Mouse (Mus musculus): Measurements from ENCODE around the gene Disp1. TPM values are rescaled to one million over a fixed set of nuclear protein-coding genes. Genes with fewer than 3 reads are reported as not detected.

Gene Disp1
- 7.7 and 7.8 TPM in 2 replicates for polyA plus RNA-seq (2014; fragmentation: Nextera tagmentation; extraction: Ambion mirVana)

DNA sequence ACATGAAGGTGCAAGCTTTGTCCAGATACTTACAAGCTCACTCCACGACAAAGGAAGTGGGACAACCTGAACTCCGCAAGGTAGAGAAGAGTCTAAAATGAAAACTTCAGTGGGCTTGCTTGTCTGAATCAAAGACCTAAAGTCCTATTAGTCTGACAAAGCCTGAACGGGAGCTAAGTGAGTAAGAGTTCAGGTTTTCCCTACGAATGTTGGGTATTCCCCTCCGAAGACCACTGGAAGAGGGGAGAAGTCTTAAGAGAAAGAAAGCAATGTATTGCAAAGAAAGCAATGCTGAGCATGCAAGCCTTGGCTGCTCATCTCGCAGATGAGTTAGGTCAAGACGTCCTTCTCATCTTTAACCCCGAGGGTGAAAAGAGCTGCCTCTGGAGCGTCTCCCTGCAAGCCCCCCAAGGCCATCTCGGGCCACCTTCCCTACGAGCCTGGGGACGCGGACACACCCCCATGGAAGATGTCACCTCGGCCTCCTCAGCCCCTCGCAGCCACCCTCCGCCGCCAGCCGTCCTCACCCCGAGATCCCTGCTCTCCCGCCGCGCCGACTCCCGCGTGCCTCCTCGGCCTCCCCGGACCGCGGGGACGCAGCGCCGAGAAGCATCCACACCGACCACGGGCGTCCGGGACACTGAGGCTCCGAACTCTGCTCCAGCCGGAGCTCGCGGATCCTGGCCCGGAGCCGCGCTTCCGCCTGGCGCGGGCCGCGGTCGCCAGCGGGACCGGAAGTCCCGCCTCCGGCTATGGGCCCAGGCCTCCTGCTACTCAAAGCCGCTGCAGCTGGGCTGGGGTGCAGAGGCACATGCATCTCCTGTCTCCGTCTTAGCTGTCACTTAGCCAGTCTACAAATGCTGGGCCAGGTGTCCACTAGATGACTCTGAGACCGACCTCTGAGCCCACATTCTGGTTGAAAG lies at the start of gene Disp1:
Gene Disp1, minus strand, starts transcription at position 727 of the 923 bp plus-strand sequence.
- whole genome bisulfite sequencing = 3% methylated on average over 56 of the region's 56 CpGs
- DNase-seq (ENCODE audit: low spot score) (peak; percentile 82), ATAC-seq (replicated peaks; ENCODE audit: low FRiP score) (peak; percentile 91)
- Histone ChIP-seq H3K9me3 (ENCODE audit: control insufficient read depth, low read length) (no peaks in the 10 kb centered on the region), H3K4me1 (replicated peaks; ENCODE audit: control insufficient read depth, insufficient read depth, low read length) (peaks cover 5% of the 10 kb centered on the region), H3K9ac (ENCODE audit: low read depth, low read length) (peak within 1 kb of the TSS; percentile 87), H3K27me3 (replicated peaks; ENCODE audit: control insufficient read depth, insufficient read depth, low read length) (no peaks in the 10 kb centered on the region), H3K36me3 (ENCODE audit: control insufficient read depth, insufficient read depth, low read length) (no peaks in the 10 kb centered on the region), H3K4me3 (ENCODE audit: low read depth, low read length) (peak within 1 kb of the TSS; percentile 85), H3K27ac (ENCODE audit: low read depth, low read length) (peak within 1 kb of the TSS; percentile 36; the same call in 1 of the 2 replicates), H3K4me2 (peak within 1 kb of the TSS; percentile 69)

DNA sequence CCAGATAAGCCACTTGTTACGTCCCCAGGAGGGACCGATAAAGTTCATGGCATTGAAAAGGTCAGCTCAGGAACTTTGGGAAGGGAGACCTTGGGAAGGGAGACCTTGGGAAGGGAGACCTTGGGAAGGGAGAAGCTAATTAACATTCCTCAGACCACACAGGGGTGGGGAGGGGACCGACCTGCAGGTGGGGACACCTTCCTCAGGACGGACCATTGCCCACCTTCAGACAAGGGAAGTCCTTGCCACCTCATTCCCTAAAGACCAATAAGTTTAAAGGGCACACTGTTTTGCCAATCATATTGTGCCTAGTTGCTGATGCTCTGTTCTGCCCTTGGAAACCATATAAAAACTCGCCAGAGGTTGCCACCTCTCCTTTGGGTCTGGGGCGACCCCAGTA lies 46.3 kb upstream of the Disp1 start:
- H3K9ac ChIP-seq (ENCODE audit: low read depth, low read length) = no peak overlapping the region
- no peaks in the 10 kb centered on the region; the same call in 1 of the 2 replicates for H3K4me1 ChIP-seq (replicated peaks; ENCODE audit: control insufficient read depth, insufficient read depth, low read length)
- H3K4me2 ChIP-seq = no peak overlapping the region
- H3K27me3 ChIP-seq (replicated peaks; ENCODE audit: control insufficient read depth, insufficient read depth, low read length) = no peaks in the 10 kb centered on the region
- no peak overlapping the region for H3K27ac ChIP-seq (ENCODE audit: low read depth, low read length)
- H3K36me3 ChIP-seq (ENCODE audit: control insufficient read depth, insufficient read depth, low read length) = no peaks in the 10 kb centered on the region
- WGBS = 76% methylated on average over 6 of the region's 6 CpGs
- ATAC-seq (replicated peaks; ENCODE audit: low FRiP score) = no peak
- H3K4me3 ChIP-seq (ENCODE audit: low read depth, low read length) = no peak overlapping the region
- no peaks in the 10 kb centered on the region for H3K9me3 ChIP-seq (ENCODE audit: control insufficient read depth, low read length)
- no peak for DNase-seq (ENCODE audit: low spot score)

- ATAC-seq (replicated peaks; ENCODE audit: low FRiP score) = peak; percentile 34; the same call in 1 of the 2 replicates
- DNase-seq (ENCODE audit: low spot score) = no peak
- 0 out of 2 replicates have a peak overlapping the region, but pooled peaks have one; percentile 7 for H3K4me2 ChIP-seq
- no peaks in the 10 kb centered on the region for H3K27me3 ChIP-seq (replicated peaks; ENCODE audit: control insufficient read depth, insufficient read depth, low read length)
- no peak overlapping the region for H3K27ac ChIP-seq (ENCODE audit: low read depth, low read length)
- H3K9ac ChIP-seq (ENCODE audit: low read depth, low read length) = no peak overlapping the region
- no peaks in the 10 kb centered on the region; the same call in 1 of the 2 replicates for H3K4me1 ChIP-seq (replicated peaks; ENCODE audit: control insufficient read depth, insufficient read depth, low read length)
- H3K4me3 ChIP-seq (ENCODE audit: low read depth, low read length) = no peak overlapping the region
- H3K36me3 ChIP-seq (ENCODE audit: control insufficient read depth, insufficient read depth, low read length) = no peaks in the 10 kb centered on the region
- WGBS = 57% methylated on average over 14 of the region's 14 CpGs
- H3K9me3 ChIP-seq (ENCODE audit: control insufficient read depth, low read length) = no peaks in the 10 kb centered on the region
Observed at GRCm38 (mm10) chr1:183265921-183266467, 44.7 kb upstream of the Disp1 start.

DNA sequence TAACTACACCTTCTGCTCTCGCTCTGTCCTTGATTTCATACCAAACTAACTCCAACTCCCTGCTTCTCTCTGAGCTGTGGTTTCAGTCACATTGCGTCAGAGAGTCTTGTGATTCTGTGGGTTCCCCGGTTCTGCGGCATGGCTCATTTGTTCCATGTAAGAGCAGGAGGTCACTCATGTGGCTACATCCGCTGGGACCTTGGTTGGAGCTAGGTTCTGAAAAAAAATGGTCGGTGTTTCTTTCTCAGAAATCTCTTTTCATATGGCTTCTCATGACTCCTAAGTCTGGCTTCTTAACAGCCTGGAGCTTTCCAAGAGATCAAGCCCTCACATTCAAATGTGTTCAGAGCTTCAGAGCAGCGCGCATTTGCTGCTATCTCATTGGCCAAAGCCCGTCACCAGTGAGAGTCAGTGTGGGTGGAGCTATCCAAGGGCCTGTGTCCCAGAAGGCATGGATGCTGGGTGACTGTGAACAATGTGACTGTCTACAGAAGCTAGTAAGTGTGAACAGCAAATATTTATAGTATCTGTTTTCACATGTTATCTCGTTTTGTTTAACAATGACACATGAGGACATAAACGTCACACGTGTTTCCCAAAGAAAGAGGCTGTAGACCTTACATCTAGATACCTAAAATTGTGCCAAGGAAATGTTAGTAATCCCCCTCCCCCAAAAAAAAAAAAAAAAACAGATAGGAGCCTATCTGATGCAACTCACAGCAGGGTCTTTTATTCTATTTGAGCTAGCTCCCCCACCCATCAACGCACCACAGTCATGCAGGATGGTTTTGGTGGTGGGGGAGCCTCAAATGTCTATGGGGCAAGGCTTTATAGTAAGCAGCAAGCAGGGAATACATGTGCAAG lies 43.1 kb upstream of the Disp1 start:
- H3K27me3 ChIP-seq (replicated peaks; ENCODE audit: control insufficient read depth, insufficient read depth, low read length) = no peaks in the 10 kb centered on the region
- H3K9ac ChIP-seq (ENCODE audit: low read depth, low read length) = no peak overlapping the region
- H3K4me2 ChIP-seq = peak overlapping the region; percentile 15; the same call in 1 of the 2 replicates
- DNase-seq (ENCODE audit: low spot score) (no peak), ATAC-seq (replicated peaks; ENCODE audit: low FRiP score) (peak; percentile 68)
- H3K36me3 ChIP-seq (ENCODE audit: control insufficient read depth, insufficient read depth, low read length) = no peaks in the 10 kb centered on the region
- no peaks in the 10 kb centered on the region for H3K9me3 ChIP-seq (ENCODE audit: control insufficient read depth, low read length)
- H3K4me1 ChIP-seq (replicated peaks; ENCODE audit: control insufficient read depth, insufficient read depth, low read length) = no peaks in the 10 kb centered on the region; the same call in 1 of the 2 replicates
- H3K27ac ChIP-seq (ENCODE audit: low read depth, low read length) = no peak overlapping the region
- 70% methylated on average over 13 of the region's 13 CpGs for WGBS
- H3K4me3 ChIP-seq (ENCODE audit: low read depth, low read length) = no peak overlapping the region

- H3K27me3 ChIP-seq (replicated peaks; ENCODE audit: control insufficient read depth, insufficient read depth, low read length) = no peaks in the 10 kb centered on the region
- no peaks in the 10 kb centered on the region for H3K9me3 ChIP-seq (ENCODE audit: control insufficient read depth, low read length)
- peaks cover 3% of the 10 kb centered on the region for H3K4me1 ChIP-seq (replicated peaks; ENCODE audit: control insufficient read depth, insufficient read depth, low read length)
- H3K4me3 ChIP-seq (ENCODE audit: low read depth, low read length) = no peak overlapping the region
- no peak overlapping the region for H3K27ac ChIP-seq (ENCODE audit: low read depth, low read length)
- 64% methylated on average over 10 of the region's 10 CpGs for WGBS
- no peak overlapping the region for H3K4me2 ChIP-seq
- ATAC-seq (replicated peaks; ENCODE audit: low FRiP score) (no peak), DNase-seq (ENCODE audit: low spot score) (no peak)
- no peaks in the 10 kb centered on the region for H3K36me3 ChIP-seq (ENCODE audit: control insufficient read depth, insufficient read depth, low read length)
- H3K9ac ChIP-seq (ENCODE audit: low read depth, low read length) = no peak overlapping the region
Observed at GRCm38 (mm10) chr1:183252574-183252973, 31.3 kb upstream of the Disp1 start.

DNA sequence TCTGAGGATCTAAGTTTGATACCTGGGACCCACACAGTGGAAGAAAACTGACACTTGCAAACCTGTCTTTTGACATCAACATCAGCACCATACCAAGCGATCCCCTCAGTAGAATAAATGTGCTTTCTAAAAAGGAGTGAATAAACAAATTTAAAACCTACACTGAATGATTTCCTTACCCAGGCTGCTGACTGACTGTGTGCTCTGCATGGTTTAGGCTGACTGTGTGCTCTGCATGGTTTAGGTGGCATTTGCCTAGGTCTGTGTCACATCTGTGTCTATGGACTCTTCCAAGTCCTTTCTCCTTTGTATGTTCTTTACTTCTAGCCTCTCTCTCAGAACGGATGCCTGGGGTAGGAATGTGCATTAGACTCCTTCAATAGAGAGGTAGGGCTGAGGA lies 30.5 kb upstream of the Disp1 start:
- DNase-seq (ENCODE audit: low spot score) = no peak
- Histone ChIP-seq H3K27ac (ENCODE audit: low read depth, low read length) (no peak overlapping the region), H3K4me1 (replicated peaks; ENCODE audit: control insufficient read depth, insufficient read depth, low read length) (peaks cover 3% of the 10 kb centered on the region), H3K4me3 (ENCODE audit: low read depth, low read length) (no peak overlapping the region), H3K36me3 (ENCODE audit: control insufficient read depth, insufficient read depth, low read length) (no peaks in the 10 kb centered on the region), H3K9me3 (ENCODE audit: control insufficient read depth, low read length) (no peaks in the 10 kb centered on the region), H3K4me2 (no peak overlapping the region), H3K9ac (ENCODE audit: low read depth, low read length) (no peak overlapping the region), H3K27me3 (replicated peaks; ENCODE audit: control insufficient read depth, insufficient read depth, low read length) (no peaks in the 10 kb centered on the region)
- WGBS = 72% methylated on average over 2 of the region's 2 CpGs
- no peak for ATAC-seq (replicated peaks; ENCODE audit: low FRiP score)

DNA sequence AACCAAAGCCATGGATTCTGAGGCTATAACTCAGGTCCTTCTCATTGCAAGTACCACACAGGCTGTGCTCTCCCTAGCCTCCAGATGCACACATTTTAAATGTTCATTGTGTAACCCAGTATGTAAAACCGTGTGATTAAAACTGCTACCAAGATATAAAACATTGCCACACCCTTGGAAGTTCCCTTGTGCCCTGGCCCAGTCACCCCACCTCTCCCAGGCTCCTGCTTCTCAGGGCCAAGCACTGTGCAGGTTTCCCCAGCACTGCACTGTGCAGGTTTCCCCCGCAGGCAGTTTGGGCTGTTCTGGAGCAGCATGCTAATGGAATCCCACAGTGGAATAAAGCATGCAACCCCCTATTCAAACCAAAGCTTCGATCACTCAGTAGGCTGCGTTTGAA lies 29.3 kb upstream of the Disp1 start:
- H3K4me2 ChIP-seq = no peak overlapping the region
- 76% methylated on average over 4 of the region's 4 CpGs for WGBS
- DNase-seq (ENCODE audit: low spot score) = no peak
- H3K9me3 ChIP-seq (ENCODE audit: control insufficient read depth, low read length) = no peaks in the 10 kb centered on the region
- no peak overlapping the region for H3K4me3 ChIP-seq (ENCODE audit: low read depth, low read length)
- no peaks in the 10 kb centered on the region for H3K27me3 ChIP-seq (replicated peaks; ENCODE audit: control insufficient read depth, insufficient read depth, low read length)
- H3K27ac ChIP-seq (ENCODE audit: low read depth, low read length) = no peak overlapping the region
- H3K36me3 ChIP-seq (ENCODE audit: control insufficient read depth, insufficient read depth, low read length) = no peaks in the 10 kb centered on the region
- peaks cover 3% of the 10 kb centered on the region for H3K4me1 ChIP-seq (replicated peaks; ENCODE audit: control insufficient read depth, insufficient read depth, low read length)
- no peak for ATAC-seq (replicated peaks; ENCODE audit: low FRiP score)
- H3K9ac ChIP-seq (ENCODE audit: low read depth, low read length) = no peak overlapping the region

GRCm38 (mm10) chr1:183248144-183248543 lies 26.8 kb upstream of the Disp1 start:
- H3K9me3 ChIP-seq (ENCODE audit: control insufficient read depth, low read length) = no peaks in the 10 kb centered on the region
- H3K4me2 ChIP-seq = no peak overlapping the region
- H3K4me1 ChIP-seq (replicated peaks; ENCODE audit: control insufficient read depth, insufficient read depth, low read length) = peaks cover 3% of the 10 kb centered on the region
- WGBS = 19% methylated on average over 1 of the region's 1 CpGs
- H3K4me3 ChIP-seq (ENCODE audit: low read depth, low read length) = no peak overlapping the region
- H3K27ac ChIP-seq (ENCODE audit: low read depth, low read length) = no peak overlapping the region
- ATAC-seq (replicated peaks; ENCODE audit: low FRiP score) = peak; percentile 71
- H3K36me3 ChIP-seq (ENCODE audit: control insufficient read depth, insufficient read depth, low read length) = no peaks in the 10 kb centered on the region
- no peak for DNase-seq (ENCODE audit: low spot score)
- H3K27me3 ChIP-seq (replicated peaks; ENCODE audit: control insufficient read depth, insufficient read depth, low read length) = no peaks in the 10 kb centered on the region
- no peak overlapping the region for H3K9ac ChIP-seq (ENCODE audit: low read depth, low read length)

All from liver, embryonic 11.5 days (tissue).